Comparison of ENCODE assay signal across 25 mouse cellular contexts in genomic region chr9:80832808-80833207, GRCm38 (mm10).
"Had no signal": no experiment of that assay in that cellular context is flagged by ENCODE, and none has a peak within 500 bp of the region (broad histone marks: within the 10 kb centered on the region; RNA-seq: fewer than 3 reads in every experiment).

No protein-coding gene starts in this region.

- H3K9me3 ChIP-seq: heart, embryonic 10.5 days; heart, embryonic 12.5 days; hindbrain, embryonic 10.5 days; hindbrain, embryonic 12.5 days; intestine, embryonic 15.5 days; limb, embryonic 13.5 days; limb, embryonic 15.5 days had no signal

- H3K4me1 ChIP-seq: heart, embryonic 10.5 days; heart, embryonic 12.5 days; hindbrain, embryonic 10.5 days; hindbrain, embryonic 12.5 days; intestine, embryonic 15.5 days; limb, embryonic 13.5 days; limb, embryonic 15.5 days had no signal

- ATAC-seq: hindbrain, embryonic 16.5 days; inflammation-experienced regulatory T-cells, adult 6 months; intestine, embryonic 15.5 days; intestine, postnatal 0 days had no signal

- H3K27ac ChIP-seq: gastrocnemius, adult 2 months; heart, embryonic 10.5 days; hindbrain, embryonic 10.5 days; hindbrain, embryonic 12.5 days; hindbrain, embryonic 14.5 days; intestine, embryonic 15.5 days; kidney, postnatal 0 days; limb, embryonic 13.5 days; limb, embryonic 15.5 days had no signal

- H3K4me3 ChIP-seq: gastrocnemius, adult 2 months; heart, embryonic 10.5 days; heart, embryonic 12.5 days; hindbrain, embryonic 10.5 days; hindbrain, embryonic 12.5 days; intestine, embryonic 15.5 days; limb, embryonic 13.5 days; limb, embryonic 15.5 days had no signal

- DNase-seq: gastrocnemius, adult 2 months; gastrocnemius, postnatal 10 days; gastrocnemius, postnatal 25 days; heart, adult 18-20 months; heart, postnatal 10 days; heart, postnatal 4 days; kidney, adult 18-20 months; kidney, adult 8-10 months; kidney, postnatal 14 days; kidney, postnatal 36 days; layer of hippocampus, adult 9-11 months; layer of hippocampus, postnatal 36 days; left cerebral cortex, postnatal 4 days had no signal

- H3K9ac ChIP-seq: heart, embryonic 12.5 days; hindbrain, embryonic 12.5 days; hindbrain, embryonic 14.5 days; intestine, embryonic 15.5 days; limb, embryonic 13.5 days; limb, embryonic 15.5 days had no signal

- H3K27me3 ChIP-seq: heart, embryonic 12.5 days; hindbrain, embryonic 12.5 days; intestine, embryonic 15.5 days; limb, embryonic 13.5 days; limb, embryonic 15.5 days had no signal

- H3K4me2 ChIP-seq: heart, embryonic 12.5 days; hindbrain, embryonic 12.5 days; hindbrain, embryonic 14.5 days; intestine, embryonic 15.5 days; limb, embryonic 13.5 days; limb, embryonic 15.5 days had no signal

- H3K36me3 ChIP-seq: heart, embryonic 10.5 days; heart, embryonic 12.5 days; hindbrain, embryonic 10.5 days; hindbrain, embryonic 12.5 days; intestine, embryonic 15.5 days; limb, embryonic 13.5 days; limb, embryonic 15.5 days had no signal
